Mouse (Mus musculus): ENCODE data around the gene Zc3hc1.

DNA sequence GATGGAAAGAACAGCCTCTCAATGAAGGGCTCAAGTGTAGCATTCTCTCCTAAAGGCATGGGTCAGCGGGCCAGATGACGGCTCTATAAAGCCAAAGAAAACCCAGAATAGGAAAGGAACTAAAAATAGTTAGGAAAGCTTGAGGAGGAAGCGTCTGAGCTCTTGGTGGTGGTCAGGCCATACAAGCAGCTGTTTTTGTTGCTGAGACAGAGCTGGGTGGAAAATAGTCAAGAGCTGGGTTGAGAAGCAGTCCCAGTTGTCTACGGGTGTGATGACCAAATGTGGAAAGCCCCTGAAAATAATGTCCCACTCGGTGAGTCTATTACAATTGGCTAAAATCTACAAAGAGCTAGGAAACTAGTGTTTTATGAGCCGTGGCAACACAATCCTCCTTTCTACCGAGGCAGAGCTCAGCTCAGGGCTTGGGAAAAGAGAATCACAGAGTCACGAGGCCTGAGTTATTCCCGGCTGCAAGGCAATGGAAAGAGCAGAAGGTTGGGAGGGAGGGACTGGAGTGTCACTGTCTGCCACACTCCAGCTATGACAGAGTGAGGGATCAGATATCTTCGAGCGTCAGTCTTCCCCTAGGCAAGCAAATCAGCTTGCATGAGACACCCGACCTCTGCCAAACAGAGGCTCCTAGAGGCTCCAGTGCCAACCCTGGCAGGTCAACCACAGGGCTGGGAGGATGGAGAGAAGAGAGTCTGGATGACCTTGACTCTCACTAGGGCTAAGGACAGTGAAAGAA lies 30.9 kb downstream of the Zc3hc1 start:
- TF ChIP-seq CTCF (IDR thresholded peaks at IDR 0.05; ENCODE audit: low read depth), result no peak
- no peak for TF ChIP-seq EP300 (IDR thresholded peaks at IDR 0.05; ENCODE audit: low read depth)

Data from liver, postnatal 0 days (tissue).